Mouse (Mus musculus) E14TG2a.4 (cell line): ENCODE measurements around the gene Tmem50a.

Source experiments
- CTCF ChIP-seq: conservative IDR thresholded peaks from 2 replicates; pipeline ENCODE4 v1.5.1; 2014; ENCODE audit warnings: low read length
- NANOG ChIP-seq: IDR thresholded peaks from 2 replicates; pipeline ENCODE4 v1.6.1; 2014; ENCODE audit warnings: borderline replicate concordance, low read length, mixed read lengths
- POU5F1 ChIP-seq: IDR thresholded peaks from 2 replicates; pipeline ENCODE4 v1.6.1; 2014; ENCODE audit warnings: low read length, borderline replicate concordance

GRCm38 (mm10) chr4:134930684-134931481, 16.1 kb upstream of the Tmem50a start, which contains the start of gene Syf2:
- TF ChIP-seq CTCF (no peak), POU5F1 (no peak), NANOG (no peak)
